Mouse (Mus musculus) cerebellum, adult 2 months (tissue): ENCODE measurements around the gene Cgrrf1.

Source experiments
- CTCF ChIP-seq: fragments of 200-500 bp; IDR thresholded peaks from 2 replicates; pipeline ENCODE4 v1.5.1; 2011; ENCODE audit warnings: low read depth, mild to moderate bottlenecking, control low read depth, low read length, moderate library complexity, borderline replicate concordance; ENCODE audit not compliant: insufficient read depth
- POLR2A ChIP-seq: fragments of 200-500 bp; IDR thresholded peaks from 2 replicates; pipeline ENCODE4 v1.6.1; 2011; ENCODE audit warnings: low read length, control low read depth, borderline replicate concordance; ENCODE audit not compliant: insufficient read depth

- TF ChIP-seq CTCF (no peak), POLR2A (no peak)
Observed at GRCm38 (mm10) chr14:46883871-46884441, 52.0 kb downstream of the Cgrrf1 start.
